Mouse (Mus musculus) heart, postnatal 36 days (tissue): ENCODE data around the gene Tipin. TPM values are rescaled to one million over a fixed set of nuclear protein-coding genes. Genes with fewer than 3 reads are reported as not detected.

ENCODE experiments used
- DNase-seq, 2 experiments: peaks; one replicate each; pipeline ENCODE4 v3.0.0; 2021 to 2022
- intact Hi-C: fragments of 180-260 bp; cut with DNase I; formaldehyde crosslinking; loops from one replicate; pipeline ENCODE4 v1.15.1; 2025
- total RNA-seq, 2 experiments: library from RNA; stranded (reverse); gene quantifications; 2 replicates each; pipeline ENCODE4 v1.2.3; 2021

Tipin gene
- total RNA-seq, 2 experiments from 2014 or later: 10.5 to 10.9 TPM

DNA sequence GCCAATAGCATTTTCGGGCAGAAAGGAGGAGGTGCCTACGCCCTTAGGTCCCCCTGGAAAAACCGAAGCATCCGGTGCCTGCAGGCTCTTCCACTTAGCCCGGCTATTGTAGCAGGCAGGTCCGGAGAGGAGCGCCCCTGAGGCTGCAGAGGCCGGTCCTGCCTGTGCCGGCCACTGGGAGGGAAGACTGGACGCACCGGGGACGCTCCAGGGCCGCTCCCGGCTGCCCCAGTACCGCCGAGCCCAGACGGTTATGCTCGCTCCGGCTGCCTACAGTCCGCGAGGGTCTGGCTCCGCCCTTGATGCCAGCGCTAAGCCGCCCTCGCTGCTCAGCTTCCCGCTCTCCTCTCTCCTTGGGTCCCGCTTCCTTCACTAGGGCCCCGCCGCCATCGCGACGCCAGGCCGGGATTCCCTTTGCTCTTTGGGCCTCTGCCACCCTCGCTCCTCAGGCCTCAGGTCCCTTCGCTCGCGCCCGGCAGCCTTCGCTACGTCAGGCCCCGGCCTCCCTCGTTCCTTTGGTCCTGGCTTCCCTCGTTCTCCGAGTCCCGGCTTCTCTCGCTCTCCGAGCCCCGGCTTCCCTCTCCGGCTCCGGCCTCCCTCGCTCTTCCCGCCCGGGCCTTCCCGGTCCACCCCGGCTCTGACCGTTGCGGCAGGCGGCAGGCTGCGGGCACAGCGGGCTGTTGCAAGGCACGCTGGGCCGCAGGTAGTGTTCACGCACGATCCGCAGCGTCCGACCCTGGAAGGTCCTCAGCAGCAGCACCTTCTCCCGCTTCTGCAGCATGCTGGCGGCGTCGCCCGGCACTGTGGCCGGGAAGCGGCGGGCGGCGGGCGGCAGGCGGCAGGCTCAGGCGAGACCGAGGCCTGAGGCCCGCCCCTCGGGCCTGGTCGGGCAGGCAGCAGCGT lies 59.2 kb downstream of the Tipin start:
- intact Hi-C loops: loop anchor here (2.0 to 10.0 kb wide), 3 partner anchors 58 to 620 kb away; partner anchors contain the start of genes Ints14, Rab11a and Tipin
- peak; percentile 76 to 89 for DNase-seq

DNA sequence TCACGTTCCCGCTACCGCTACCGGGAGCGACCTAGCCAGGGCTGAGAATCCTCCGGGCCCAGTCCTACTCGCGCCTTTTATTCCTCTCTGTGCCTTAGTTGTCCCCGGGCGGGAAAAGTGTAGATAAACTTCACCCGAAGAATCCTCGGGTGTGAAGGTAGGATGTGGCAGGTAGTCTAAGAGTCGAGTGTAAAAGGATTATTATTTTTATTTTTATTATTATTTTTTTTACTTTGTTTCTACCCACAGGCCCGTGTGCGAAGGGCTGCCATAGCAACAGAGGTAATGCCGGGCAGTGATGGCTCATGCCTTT lies 59.8 kb downstream of the Tipin start, which contains the start of gene Dis3l:
TSS of gene Dis3l (minus strand) at position 35 of the 313 bp plus-strand sequence.
- intact Hi-C loops: loop anchor here (2.0 to 10.0 kb wide), 3 partner anchors 59 to 620 kb away; partner anchors contain the start of genes Ints14, Rab11a and Tipin

DNA sequence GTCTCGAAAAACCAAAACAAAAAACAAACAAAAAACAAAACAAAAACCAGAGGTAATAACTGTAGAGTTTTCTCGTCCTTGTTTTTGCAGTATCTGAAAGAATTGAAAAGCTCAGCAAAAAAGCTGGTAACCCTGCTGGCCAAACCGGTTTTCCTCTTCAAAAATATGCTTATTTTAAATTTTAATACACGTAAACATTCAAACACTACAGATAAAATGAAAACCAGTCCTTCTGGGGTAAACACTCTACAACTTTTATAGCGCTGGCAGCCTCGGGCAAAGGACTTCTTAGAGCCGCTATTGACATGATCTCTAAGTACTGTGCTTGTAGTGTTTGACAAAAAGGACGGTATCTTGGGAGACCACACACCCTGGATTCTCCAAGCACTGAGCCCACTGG lies 60.3 kb downstream of the Tipin start:
- intact Hi-C loops: loop anchor here (2.0 to 10.0 kb wide), 3 partner anchors 59 to 619 kb away; partner anchors contain the start of genes Ints14, Rab11a and Tipin
- DNase-seq: no peak

More for the DNA sequence above, 59.8 kb downstream of the Tipin start, which contains the start of gene Dis3l:
- DNase-seq: no peak

DNA sequence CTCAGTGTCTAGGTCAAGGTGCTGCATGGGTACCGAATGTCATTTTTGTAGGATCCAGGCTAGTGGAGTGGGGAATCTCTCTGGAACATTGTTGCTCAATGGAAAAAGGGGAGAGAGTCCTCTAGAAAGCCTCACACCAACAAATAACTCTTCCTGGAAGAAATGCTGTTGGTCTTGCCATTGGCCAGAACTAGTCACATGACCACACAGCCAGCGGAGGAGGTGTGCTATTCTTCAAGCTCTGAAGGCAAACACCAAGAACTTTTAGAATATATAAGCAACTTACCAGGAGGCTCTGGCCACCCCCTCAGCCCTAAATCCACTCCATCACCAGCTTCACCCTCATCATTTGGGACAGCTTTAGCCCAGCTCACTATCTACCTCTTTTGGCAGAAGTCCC lies 62.3 kb downstream of the Tipin start:
- no peak for DNase-seq
- intact Hi-C loops: loop anchor here (5.0 to 10.0 kb wide), 2 partner anchors 61 to 391 kb away; partner anchors contain the start of genes Rab11a and Tipin

DNA sequence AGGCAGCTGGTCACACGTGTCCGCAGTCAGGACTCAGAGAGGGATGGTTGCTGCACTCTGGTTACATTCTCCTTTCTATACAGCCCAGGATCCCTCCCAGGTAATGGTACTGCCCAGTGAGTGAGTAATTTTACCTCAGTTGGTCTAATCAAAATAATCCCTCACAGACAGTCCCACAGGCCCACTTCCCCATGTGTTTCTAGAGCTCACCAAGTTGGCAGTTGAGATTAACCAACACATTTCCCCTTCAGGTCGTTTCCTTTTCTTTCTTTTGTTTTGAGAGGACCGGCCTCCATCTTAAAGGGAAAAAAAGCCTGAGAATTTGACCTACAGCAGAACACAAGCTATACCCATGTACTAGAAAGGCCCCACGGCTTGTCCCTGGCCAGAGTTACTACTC lies 64.5 kb downstream of the Tipin start:
- no peak for DNase-seq
- intact Hi-C loops: loop anchor here (2.0 to 10.0 kb wide), 3 partner anchors 293 to 389 kb away; partner anchors contain the start of gene Rab11a

DNA sequence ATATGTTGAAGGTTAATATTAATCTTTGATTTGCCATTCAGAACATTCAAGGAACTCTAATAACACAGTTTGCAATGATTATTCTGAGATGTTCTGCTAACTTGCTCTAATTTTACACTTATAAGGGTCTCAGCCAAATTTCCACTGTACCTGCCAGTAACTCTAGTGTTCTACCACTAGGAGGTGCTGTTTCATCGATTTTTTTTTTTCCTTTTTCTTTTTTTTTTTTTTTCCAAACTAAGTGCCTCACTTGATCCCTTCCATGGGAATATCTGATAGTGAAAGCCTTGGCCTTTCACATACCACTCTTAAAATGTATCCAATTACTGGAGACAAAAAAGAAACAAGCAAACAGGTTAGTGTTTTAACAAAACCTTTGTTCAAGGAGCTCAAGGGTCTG lies 66.0 kb downstream of the Tipin start:
- DNase-seq: no peak
- intact Hi-C loops: loop anchor here (2.0 to 10.0 kb wide), 3 partner anchors 291 to 387 kb away; partner anchors contain the start of gene Rab11a

DNA sequence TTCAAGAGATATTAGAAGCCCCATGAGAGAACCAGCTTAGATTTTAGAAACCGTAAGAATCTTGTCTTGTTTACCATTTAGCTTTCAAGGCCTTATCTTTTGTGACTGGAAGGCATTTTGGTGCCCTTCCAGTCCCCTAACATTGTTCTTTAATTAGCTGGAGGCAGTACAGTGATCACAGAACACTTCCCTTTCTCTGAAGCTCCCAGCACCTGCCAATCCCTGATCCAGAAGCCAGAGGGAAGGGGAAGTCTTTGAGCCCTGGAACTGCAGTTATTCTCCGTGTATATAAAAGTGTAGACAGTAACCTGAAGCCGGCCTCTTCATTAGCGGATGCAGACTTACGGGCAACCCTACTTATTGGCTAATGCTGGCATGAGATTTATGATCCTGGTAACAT lies 68.1 kb downstream of the Tipin start:
- peak in 1 of 2 experiments; percentile 5 for DNase-seq
- intact Hi-C loops: loop anchor here (10.0 kb wide), 1 partner anchor 385 kb away; the partner anchor contains the start of gene Rab11a

DNA sequence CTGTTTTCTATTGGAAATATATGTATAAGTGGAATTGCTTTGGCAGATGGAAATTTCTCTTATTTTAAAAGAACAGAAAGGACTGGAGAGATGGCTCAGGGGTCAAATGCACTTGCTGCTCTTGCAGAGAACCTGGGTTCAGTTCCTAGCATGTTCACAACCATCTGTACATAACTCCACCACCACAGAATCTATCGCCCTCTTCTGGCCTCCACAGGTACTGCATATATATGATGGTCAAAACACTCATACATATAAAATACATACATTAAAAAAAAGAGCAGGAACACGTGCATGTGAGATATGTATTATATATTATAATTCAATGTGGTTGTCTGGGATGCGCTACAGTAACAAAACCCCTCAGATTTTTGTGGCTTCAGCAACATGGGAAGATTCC lies 69.8 kb downstream of the Tipin start:
- no peak for DNase-seq
- intact Hi-C loops: no loop called here

Other genes starting within 250 kb of the Tipin start
- gene Lctl, start 164.4 kb upstream of the Tipin start, total RNA-seq: not detected
- gene Zwilch, start 108.5 kb upstream of the Tipin start, total RNA-seq: under 1 TPM; 0.61 to 0.79 TPM
- 100 to 1,000 TPM; 454 to 482 TPM for gene Rpl4, start 108.2 kb upstream of the Tipin start, total RNA-seq
- gene Snapc5, start 102.3 kb upstream of the Tipin start, total RNA-seq: 10 to 100 TPM; 21.8 to 22.6 TPM
- gene Uchl4, start 46.4 kb upstream of the Tipin start, total RNA-seq: 1 to 10 TPM; 1.8 to 3.1 TPM
- 10 to 100 TPM; 50.1 to 52.8 TPM for gene Map2k1, start 27.9 kb upstream of the Tipin start, total RNA-seq
- gene Dis3l, start 59.7 kb downstream of the Tipin start, total RNA-seq: 10 to 100 TPM; 24.8 to 28.1 TPM
- gene Megf11, start 104.0 kb downstream of the Tipin start, total RNA-seq: 1 to 10 TPM; 1.6 to 4.6 TPM